Mouse (Mus musculus) neural tube, embryonic 13.5 days (tissue): ENCODE data around the gene Rbfox3. TPM values are rescaled to one million over a fixed set of nuclear protein-coding genes. Genes with fewer than 3 reads are reported as not detected.

Source experiments
- ATAC-seq: fragments of 200-750 bp; cut with Nextera tagmentation; 2 replicates; pipeline ENCODE4 v1.8.0; 2017; ENCODE audit warnings: low read depth, mild to moderate bottlenecking, moderate TSS enrichment, moderate library complexity
- H3K27ac ChIP-seq: fragments of 300-500 bp; sonication (generic); replicated peaks from 2 replicates; pipeline ENCODE4 v1.5.1; 2015; ENCODE audit warnings: moderate library complexity, mild to moderate bottlenecking, inconsistent platforms
- H3K27me3 ChIP-seq: fragments of 300-500 bp; sonication (generic); 2 replicates; pipeline ENCODE4 v1.6.1; 2015; ENCODE audit warnings: mild to moderate bottlenecking, inconsistent platforms
- H3K36me3 ChIP-seq: fragments of 300-500 bp; sonication (generic); 2 replicates; pipeline ENCODE4 v1.6.1; 2015; ENCODE audit warnings: mild to moderate bottlenecking, inconsistent platforms
- H3K4me1 ChIP-seq: fragments of 300-500 bp; sonication (generic); replicated peaks from 2 replicates; pipeline ENCODE4 v1.6.1; 2015; ENCODE audit warnings: inconsistent platforms
- H3K4me2 ChIP-seq: fragments of 300-500 bp; sonication (generic); 2 replicates; pipeline ENCODE4 v1.6.1; 2015; ENCODE audit warnings: inconsistent platforms, mild to moderate bottlenecking, moderate library complexity
- H3K4me3 ChIP-seq: fragments of 300-500 bp; sonication (generic); 2 replicates; pipeline ENCODE4 v1.5.1; 2015; ENCODE audit warnings: mild to moderate bottlenecking, inconsistent platforms
- H3K9ac ChIP-seq: fragments of 300-500 bp; sonication (generic); 2 replicates; pipeline ENCODE4 v1.6.1; 2015; ENCODE audit warnings: moderate library complexity, mild to moderate bottlenecking, inconsistent platforms
- H3K9me3 ChIP-seq: fragments of 300-500 bp; sonication (generic); 2 replicates; pipeline ENCODE4 v1.6.1; 2016; ENCODE audit warnings: inconsistent platforms
- WGBS: fragments of 180-500 bp; shearing (Covaris S2); methylation state at CpG from one replicate; pipeline ENCODE4 v1.1.7; 2015; 5-methylcytosine and 5-hydroxymethylcytosine counted together
- polyA plus RNA-seq: library from polyadenylated mRNA; unstranded; fragments of >200 nt; fragmentation: Nextera tagmentation; extraction: Ambion mirVana; gene quantifications from 2 replicates; pipeline ENCODE4 v1.2.1, GENCODE M21; 2015

Rbfox3 gene
- polyA plus RNA-seq, 1 experiment from 2014 or later, result 71.2 TPM

DNA sequence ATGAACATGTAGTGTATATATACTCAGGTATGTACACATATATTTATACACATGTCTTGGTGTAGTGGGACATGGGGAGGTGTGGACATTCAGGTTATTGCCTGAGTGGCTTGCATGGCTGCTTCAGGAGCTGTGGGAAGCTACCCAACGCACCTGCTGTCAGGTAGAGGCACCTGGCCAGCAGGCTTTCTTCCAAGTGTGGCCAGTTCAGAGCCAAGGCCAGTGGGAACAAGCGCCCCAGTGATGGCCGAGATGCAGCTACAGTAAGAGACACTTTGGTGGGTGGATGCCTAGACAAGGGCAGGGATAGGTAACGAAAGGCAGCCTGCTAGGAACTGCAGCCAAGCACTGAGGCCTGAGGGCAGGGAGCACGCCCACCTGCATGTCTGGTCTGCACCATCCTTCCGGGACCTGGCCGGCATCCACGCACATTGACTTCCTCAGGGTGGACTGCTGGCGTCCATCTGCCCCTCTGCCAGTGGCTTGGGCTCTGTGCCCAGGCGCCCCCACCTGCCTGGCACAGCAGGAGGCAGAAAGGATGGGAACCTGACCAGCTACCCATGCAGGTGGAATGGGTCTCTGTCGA lies 160.6 kb downstream of the Rbfox3 start:
- ATAC-seq, result no peak
- Histone ChIP-seq H3K27me3 (no peaks in the 10 kb centered on the region), H3K27ac (0 out of 2 replicates have a peak overlapping the region, but pooled peaks have one; percentile 13), H3K4me1 (peaks cover 83% of the 10 kb centered on the region), H3K9me3 (no peaks in the 10 kb centered on the region), H3K4me3 (no peak overlapping the region), H3K4me2 (no peak overlapping the region), H3K36me3 (no peaks in the 10 kb centered on the region), H3K9ac (no peak overlapping the region)
- 65% methylated on average over 11 of the region's 11 CpGs for WGBS

DNA sequence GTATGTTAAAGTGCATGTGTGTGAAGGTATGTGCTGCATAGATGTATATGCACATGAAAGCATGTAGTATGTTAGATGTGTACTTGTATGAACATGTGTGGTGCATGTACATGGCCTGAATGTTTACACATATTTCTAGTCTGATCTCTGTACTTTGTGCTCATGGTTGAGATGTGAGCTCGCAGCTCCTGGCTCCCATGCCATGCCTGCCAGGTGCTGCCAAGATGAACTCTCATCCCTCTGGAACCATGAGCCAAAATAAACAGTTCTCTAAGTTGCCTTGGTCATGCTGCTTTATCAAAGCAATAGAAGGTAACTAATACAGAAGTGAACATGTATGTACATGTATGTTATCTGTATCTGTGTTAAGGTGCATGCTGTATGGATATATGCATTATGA lies 161.9 kb downstream of the Rbfox3 start:
- H3K27me3 ChIP-seq, result no peaks in the 10 kb centered on the region
- no peak overlapping the region for H3K9ac ChIP-seq
- 89% methylated on average over 1 of the region's 1 CpGs for WGBS
- H3K27ac ChIP-seq, result no peak overlapping the region
- no peaks in the 10 kb centered on the region for H3K36me3 ChIP-seq
- peaks cover 83% of the 10 kb centered on the region for H3K4me1 ChIP-seq
- H3K4me3 ChIP-seq, result no peak overlapping the region
- H3K9me3 ChIP-seq, result no peaks in the 10 kb centered on the region
- no peak for ATAC-seq
- no peak overlapping the region for H3K4me2 ChIP-seq

DNA sequence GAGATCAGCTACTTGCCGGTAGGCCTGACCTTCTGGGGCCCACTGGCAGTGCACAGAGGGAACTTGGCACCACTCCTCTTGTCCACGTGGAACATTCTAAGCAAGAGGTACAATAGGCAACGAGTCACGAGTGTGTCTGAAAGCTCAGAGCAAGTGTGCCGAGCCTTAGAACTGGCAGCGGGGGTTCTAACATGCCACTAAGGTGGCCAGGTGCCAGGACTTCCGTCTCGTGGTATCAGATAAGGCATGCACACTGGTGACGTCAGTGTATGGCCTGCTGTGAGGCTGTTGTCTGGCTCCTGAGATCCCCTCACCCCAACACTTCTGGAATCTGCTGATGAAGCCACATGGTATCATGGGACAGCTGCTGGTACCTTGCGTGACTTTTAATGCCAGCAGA lies 162.8 kb downstream of the Rbfox3 start:
- no peak overlapping the region for H3K9ac ChIP-seq
- H3K9me3 ChIP-seq, result no peaks in the 10 kb centered on the region
- no peaks in the 10 kb centered on the region for H3K27me3 ChIP-seq
- no peaks in the 10 kb centered on the region for H3K36me3 ChIP-seq
- peak overlapping the region; percentile 38; the same call in 1 of the 2 replicates for H3K27ac ChIP-seq
- 47% methylated on average over 10 of the region's 10 CpGs for WGBS
- no peak overlapping the region for H3K4me2 ChIP-seq
- ATAC-seq, result no peak
- H3K4me1 ChIP-seq, result peaks cover 83% of the 10 kb centered on the region
- H3K4me3 ChIP-seq, result no peak overlapping the region

DNA sequence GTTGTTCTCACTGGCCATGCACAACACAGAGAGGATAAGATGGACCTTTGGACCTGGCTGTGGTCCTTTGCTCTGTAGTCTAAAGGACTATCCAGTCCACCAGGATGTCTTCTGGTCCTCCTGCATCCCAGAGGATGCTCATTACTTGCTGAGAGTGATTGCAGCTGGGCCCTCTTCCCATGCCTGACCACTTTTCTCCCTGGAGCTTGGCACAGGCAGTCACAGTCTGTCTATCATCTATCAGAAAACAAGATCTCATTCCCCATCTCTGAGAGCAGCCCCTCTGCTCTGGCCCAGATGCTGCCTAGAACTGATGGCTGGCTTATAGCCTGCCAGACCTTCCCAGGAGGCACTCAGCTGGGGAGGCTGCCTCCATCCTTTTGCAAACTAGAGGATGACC lies 166.1 kb downstream of the Rbfox3 start:
- peak; percentile 53 for ATAC-seq
- Histone ChIP-seq H3K27ac (peak overlapping the region; percentile 95), H3K9me3 (no peaks in the 10 kb centered on the region), H3K4me3 (no peak overlapping the region), H3K4me1 (peaks cover 83% of the 10 kb centered on the region), H3K9ac (peak overlapping the region; percentile 31), H3K27me3 (no peaks in the 10 kb centered on the region), H3K4me2 (peak overlapping the region; percentile 41), H3K36me3 (no peaks in the 10 kb centered on the region)

DNA sequence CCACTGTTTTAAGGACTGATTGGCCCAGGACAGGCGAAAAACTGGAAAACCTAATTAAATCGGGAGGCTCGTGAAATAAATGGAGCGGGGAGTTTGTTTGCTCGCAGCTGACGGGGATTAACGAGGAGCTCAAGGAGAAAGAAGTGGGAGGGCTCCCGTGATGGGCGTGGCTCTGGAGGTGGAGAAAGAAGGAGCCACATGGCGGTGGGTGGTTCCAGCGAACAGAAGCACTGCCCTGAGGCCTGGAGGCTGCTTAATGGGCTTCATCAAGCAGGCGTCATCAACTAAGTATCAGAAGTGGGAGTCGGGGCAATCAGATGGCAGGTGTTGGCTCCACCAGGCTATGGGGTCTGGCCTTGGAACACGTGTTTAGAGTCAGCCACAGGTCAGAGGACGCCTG lies 166.6 kb downstream of the Rbfox3 start:
- peak overlapping the region; percentile 41 for H3K4me2 ChIP-seq
- 3% methylated on average over 15 of the region's 15 CpGs for WGBS
- H3K27me3 ChIP-seq, result no peaks in the 10 kb centered on the region
- peak overlapping the region; percentile 95 for H3K27ac ChIP-seq
- no peak overlapping the region for H3K4me3 ChIP-seq
- no peaks in the 10 kb centered on the region for H3K36me3 ChIP-seq
- H3K9ac ChIP-seq, result peak overlapping the region; percentile 22; the same call in 1 of the 2 replicates
- H3K9me3 ChIP-seq, result no peaks in the 10 kb centered on the region
- peak; percentile 62 for ATAC-seq
- H3K4me1 ChIP-seq, result peaks cover 88% of the 10 kb centered on the region

DNA sequence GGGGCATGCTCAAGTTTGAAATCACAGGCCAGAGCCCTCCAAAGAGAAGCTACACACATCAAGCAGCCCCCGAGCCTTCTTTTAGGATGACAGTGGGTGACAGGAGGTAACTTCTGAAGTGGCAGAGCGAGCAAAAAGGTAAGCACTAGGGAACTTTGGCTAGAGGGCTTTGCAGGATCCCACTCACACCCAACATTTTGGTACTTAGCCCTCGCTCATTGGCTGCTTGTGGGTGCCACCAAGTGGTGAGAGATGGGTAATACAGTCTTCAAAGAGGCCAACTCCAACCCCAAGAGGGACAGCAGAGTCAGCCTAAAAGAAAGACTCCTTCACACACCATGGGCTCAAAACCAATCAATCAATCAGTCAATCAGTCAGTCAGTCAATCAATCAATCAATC lies 168.6 kb downstream of the Rbfox3 start:
- no peaks in the 10 kb centered on the region for H3K9me3 ChIP-seq
- H3K4me1 ChIP-seq, result peaks cover 92% of the 10 kb centered on the region
- no peaks in the 10 kb centered on the region for H3K36me3 ChIP-seq
- no peak overlapping the region for H3K4me3 ChIP-seq
- H3K27ac ChIP-seq, result no peak overlapping the region; the same call in 1 of the 2 replicates
- 15% methylated on average over 3 of the region's 3 CpGs for whole genome bisulfite sequencing
- H3K9ac ChIP-seq, result no peak overlapping the region
- ATAC-seq, result no peak
- H3K4me2 ChIP-seq, result no peak overlapping the region
- no peaks in the 10 kb centered on the region for H3K27me3 ChIP-seq

DNA sequence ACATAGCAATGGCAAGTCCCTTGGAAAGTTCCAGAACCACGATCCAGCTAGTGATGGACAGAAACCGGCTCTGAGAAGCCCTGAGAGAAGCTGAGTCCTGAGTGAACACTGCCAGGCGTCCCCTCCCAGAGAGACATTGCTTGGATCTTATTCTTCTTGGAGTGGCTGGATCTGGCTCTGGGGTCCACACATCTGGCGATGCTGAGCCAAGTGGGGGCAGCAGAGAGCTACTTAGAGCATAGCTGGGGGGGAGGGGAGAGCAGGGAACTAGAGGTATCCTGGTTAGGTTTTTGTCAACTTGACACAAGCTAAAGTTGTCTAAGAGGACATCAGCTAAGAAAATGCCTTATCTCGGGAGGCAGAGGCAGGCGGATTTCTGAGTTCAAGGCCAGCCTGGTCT lies 170.1 kb downstream of the Rbfox3 start:
- H3K4me2 ChIP-seq, result no peak overlapping the region
- 39% methylated on average over 6 of the region's 6 CpGs for WGBS
- no peaks in the 10 kb centered on the region for H3K27me3 ChIP-seq
- H3K4me1 ChIP-seq, result peaks cover 84% of the 10 kb centered on the region
- 0 out of 2 replicates have a peak overlapping the region, but pooled peaks have one; percentile 38 for H3K27ac ChIP-seq
- no peak overlapping the region for H3K4me3 ChIP-seq
- H3K36me3 ChIP-seq, result no peaks in the 10 kb centered on the region
- no peak overlapping the region for H3K9ac ChIP-seq
- H3K9me3 ChIP-seq, result no peaks in the 10 kb centered on the region
- ATAC-seq, result no peak

DNA sequence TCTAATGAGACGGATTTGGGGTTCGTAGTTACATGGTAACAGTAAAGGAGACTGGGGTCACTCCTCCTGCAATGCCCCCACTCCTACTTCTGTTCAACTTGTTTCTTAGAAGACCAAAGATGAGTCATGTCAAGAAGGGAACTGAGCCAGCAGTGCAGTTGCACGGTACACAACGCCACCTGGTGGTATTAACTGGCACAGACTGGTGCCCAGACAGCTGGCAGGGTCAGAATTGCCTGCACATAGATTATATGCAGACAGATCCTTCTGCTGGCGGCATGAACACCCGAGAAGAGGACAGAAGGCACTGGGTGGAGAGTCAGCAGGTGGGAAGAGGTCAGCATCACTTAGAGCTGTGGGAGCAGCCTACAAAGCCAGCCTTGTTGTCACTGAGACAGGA lies 171.4 kb downstream of the Rbfox3 start:
- 10% methylated on average over 6 of the region's 6 CpGs for WGBS
- no peaks in the 10 kb centered on the region for H3K27me3 ChIP-seq
- H3K4me1 ChIP-seq, result peaks cover 71% of the 10 kb centered on the region
- no peaks in the 10 kb centered on the region for H3K9me3 ChIP-seq
- H3K27ac ChIP-seq, result peak overlapping the region; percentile 14; the same call in 1 of the 2 replicates
- 0 out of 2 replicates have a peak overlapping the region, but pooled peaks have one; percentile 40 for H3K4me2 ChIP-seq
- H3K36me3 ChIP-seq, result no peaks in the 10 kb centered on the region
- ATAC-seq, result 0 out of 2 replicates have a peak, but pooled peaks have one; percentile 6
- no peak overlapping the region for H3K9ac ChIP-seq
- no peak overlapping the region for H3K4me3 ChIP-seq

DNA sequence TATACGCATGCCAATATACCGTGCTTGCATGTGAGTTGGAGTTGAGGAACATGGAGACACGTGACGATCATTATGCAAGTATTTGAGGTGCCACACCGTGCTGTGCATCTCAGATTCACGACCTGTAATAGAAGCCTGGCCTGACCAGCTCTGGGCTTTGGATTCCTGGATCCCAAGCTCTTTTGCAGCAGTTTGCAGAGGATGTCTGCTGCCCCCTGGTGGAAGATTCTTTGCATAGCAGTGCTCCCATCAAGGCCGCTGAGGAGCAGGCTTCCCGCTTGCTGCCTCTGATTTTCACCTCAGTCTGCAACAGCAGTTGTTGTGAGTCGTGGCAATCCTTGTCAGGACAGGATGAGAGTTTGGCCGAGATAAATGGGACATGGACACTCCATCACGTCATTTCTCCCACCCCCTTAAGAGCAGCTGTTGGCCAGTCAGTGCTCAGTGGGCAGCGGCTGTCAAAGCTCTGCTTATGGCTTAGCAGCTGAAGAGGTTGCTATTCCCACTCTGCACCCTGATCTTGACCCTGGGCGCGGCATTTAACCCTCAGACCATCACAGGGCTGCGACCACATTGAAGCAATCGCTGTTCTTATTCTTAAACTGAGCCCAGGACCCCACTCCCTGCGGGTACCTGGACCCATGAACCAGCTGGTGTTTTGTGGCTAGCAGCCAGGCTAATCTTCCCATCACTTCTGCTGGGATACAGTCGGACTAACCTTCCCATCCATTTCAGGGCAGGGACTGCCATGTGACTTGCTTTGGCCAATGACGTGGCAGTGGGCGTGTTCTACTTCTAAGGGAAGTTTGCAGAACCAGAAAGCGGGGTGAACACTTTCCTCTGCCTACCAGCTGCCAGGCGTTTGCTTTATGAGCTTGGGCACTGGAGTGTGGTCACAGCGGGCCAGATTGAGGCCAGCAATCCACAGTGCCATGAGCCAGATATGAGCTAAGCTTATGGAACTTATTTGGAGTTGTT lies 172.3 kb downstream of the Rbfox3 start:
- Histone ChIP-seq H3K4me1 (peaks cover 63% of the 10 kb centered on the region), H3K9me3 (no peaks in the 10 kb centered on the region), H3K4me2 (peak overlapping the region; percentile 40), H3K4me3 (no peak overlapping the region), H3K27me3 (no peaks in the 10 kb centered on the region), H3K27ac (peak overlapping the region; percentile 68), H3K9ac (peak overlapping the region; percentile 6; the same call in 1 of the 2 replicates), H3K36me3 (no peaks in the 10 kb centered on the region)
- 10% methylated on average over 23 of the region's 23 CpGs for WGBS
- ATAC-seq, result peak; percentile 40

DNA sequence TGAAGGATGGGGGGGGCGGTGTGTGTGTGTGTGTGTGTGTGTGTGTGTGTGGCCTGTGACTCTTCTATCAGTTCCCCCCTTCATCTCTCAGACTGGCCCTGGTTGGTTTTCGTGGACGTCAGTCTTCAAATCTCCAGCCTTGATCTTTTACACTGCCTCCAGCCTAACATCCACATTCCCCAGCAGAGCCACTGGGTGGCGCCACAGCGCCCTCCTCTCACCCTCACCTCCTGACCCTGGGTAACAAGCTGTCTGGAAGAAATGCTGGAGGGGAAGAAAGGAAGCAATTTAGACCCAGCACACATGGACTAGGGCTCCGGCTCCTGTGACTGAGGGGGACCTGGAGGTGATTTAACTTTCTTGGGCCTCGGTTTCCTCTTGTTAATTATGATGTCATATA lies 173.1 kb downstream of the Rbfox3 start:
- ATAC-seq, result no peak
- peaks cover 59% of the 10 kb centered on the region for H3K4me1 ChIP-seq
- H3K36me3 ChIP-seq, result no peaks in the 10 kb centered on the region
- 33% methylated on average over 7 of the region's 7 CpGs for WGBS
- no peak overlapping the region for H3K4me3 ChIP-seq
- H3K9me3 ChIP-seq, result no peaks in the 10 kb centered on the region
- H3K9ac ChIP-seq, result peak overlapping the region; percentile 6; the same call in 1 of the 2 replicates
- no peak overlapping the region; the same call in none of the 2 replicates for H3K27ac ChIP-seq
- H3K4me2 ChIP-seq, result no peak overlapping the region
- H3K27me3 ChIP-seq, result no peaks in the 10 kb centered on the region

DNA sequence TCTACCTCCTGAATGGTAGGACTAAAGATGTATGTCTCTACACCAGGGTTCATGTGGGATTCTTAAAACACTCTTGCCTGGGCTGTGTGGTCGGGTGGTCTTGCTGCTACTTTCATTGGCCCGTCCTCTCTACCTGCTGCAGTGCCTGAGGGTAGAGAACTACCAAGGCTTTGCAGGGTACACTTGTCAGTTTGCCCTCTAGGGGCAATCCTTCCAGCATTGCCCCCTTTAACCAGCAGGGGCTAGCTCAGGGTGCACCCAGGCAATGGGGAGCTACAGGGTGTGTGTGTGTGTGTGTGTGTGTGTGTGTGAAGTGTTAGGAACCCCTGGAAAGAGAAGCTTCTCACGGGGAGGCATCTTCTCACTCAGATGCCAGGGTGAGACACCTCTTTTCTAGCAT lies 173.6 kb downstream of the Rbfox3 start:
- Histone ChIP-seq H3K9ac (no peak overlapping the region), H3K27ac (no peak overlapping the region; the same call in 1 of the 2 replicates), H3K4me3 (no peak overlapping the region), H3K4me1 (peaks cover 59% of the 10 kb centered on the region), H3K36me3 (no peaks in the 10 kb centered on the region), H3K27me3 (no peaks in the 10 kb centered on the region), H3K9me3 (no peaks in the 10 kb centered on the region), H3K4me2 (no peak overlapping the region)
- ATAC-seq, result no peak
- 62% methylated on average over 3 of the region's 3 CpGs for WGBS

DNA sequence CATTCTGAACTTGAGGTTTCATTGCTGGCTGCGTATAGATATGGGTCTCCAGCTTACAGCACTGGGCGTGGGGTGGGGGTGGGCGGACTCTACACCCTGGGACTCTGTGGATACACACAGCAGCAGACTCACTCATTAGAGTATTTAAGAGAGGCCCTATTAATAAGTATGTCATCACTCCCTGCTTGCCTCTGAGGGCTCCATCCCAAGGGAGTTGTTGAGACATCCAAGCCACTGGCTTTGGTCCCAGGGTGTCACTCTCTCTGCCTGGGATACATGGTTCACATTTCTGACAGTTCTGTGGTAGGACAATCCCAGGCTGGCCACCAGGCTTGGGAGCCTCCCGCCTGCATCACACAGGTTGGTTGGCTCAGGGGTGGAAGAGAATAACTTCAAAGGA lies 174.4 kb downstream of the Rbfox3 start:
- Histone ChIP-seq H3K9ac (no peak overlapping the region), H3K4me1 (peaks cover 56% of the 10 kb centered on the region), H3K4me3 (no peak overlapping the region), H3K36me3 (no peaks in the 10 kb centered on the region), H3K4me2 (no peak overlapping the region), H3K9me3 (no peaks in the 10 kb centered on the region), H3K27ac (no peak overlapping the region), H3K27me3 (no peaks in the 10 kb centered on the region)
- no peak for ATAC-seq
- WGBS, result 76% methylated on average over 4 of the region's 4 CpGs
